Mouse (Mus musculus) kidney, embryonic 14.5 days (tissue): ENCODE data around the gene Ppp2r2d. TPM values are rescaled to one million over a fixed set of nuclear protein-coding genes. Genes with fewer than 3 reads are reported as not detected.

Source experiments
- polyA plus RNA-seq: library from polyadenylated mRNA; unstranded; fragments of >200 nt; fragmentation: Nextera tagmentation; extraction: Ambion mirVana; gene quantifications from 2 replicates; pipeline ENCODE4 v1.2.1, GENCODE M21; 2014

Gene Ppp2r2d
- polyA plus RNA-seq, 1 experiment from 2014 or later, result 48.5 TPM

Other genes with a start within 250 kb of the Ppp2r2d start
- 12.7 and 15.5 TPM in 2 replicates for gene Mapk1ip1, start 194 bp downstream of the Ppp2r2d start, polyA plus RNA-seq
- gene Bnip3, start 63.4 kb downstream of the Ppp2r2d start, polyA plus RNA-seq, result 78.5 and 84.8 TPM in 2 replicates
- 0.14 and 0.42 TPM in 2 replicates for gene Jakmip3, start 94.7 kb downstream of the Ppp2r2d start, polyA plus RNA-seq
- gene Dpysl4, start 239.9 kb downstream of the Ppp2r2d start, polyA plus RNA-seq, result 17.5 and 21.6 TPM in 2 replicates